Mouse (Mus musculus) heart, adult 11 months (tissue): ENCODE measurements around the gene Scd1.

Experiments used
- DNase-seq: peaks from one replicate; pipeline ENCODE4 v3.0.0; 2022

Gene Scd1

DNA sequence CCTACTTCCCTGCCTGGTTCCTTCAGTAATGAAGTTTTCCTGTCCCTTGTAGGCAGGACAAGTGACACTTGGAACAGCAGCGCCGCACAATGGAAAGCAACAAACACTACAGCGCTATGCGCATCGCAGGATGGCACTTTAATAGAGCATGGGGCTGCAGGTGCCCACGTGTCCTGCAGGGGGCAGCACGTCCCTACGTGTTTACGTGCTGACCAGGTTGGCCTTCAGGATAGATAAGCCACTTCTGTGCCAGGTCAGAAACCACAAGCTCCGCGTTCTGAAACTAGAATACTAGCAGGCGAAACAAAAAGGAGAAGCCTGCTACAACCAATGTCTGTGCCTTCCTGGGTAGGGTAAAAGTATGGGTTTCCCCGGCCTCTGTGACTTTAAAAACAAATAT is 44.1 kb downstream of the Scd1 start:
- peak; percentile 93 for DNase-seq

DNA sequence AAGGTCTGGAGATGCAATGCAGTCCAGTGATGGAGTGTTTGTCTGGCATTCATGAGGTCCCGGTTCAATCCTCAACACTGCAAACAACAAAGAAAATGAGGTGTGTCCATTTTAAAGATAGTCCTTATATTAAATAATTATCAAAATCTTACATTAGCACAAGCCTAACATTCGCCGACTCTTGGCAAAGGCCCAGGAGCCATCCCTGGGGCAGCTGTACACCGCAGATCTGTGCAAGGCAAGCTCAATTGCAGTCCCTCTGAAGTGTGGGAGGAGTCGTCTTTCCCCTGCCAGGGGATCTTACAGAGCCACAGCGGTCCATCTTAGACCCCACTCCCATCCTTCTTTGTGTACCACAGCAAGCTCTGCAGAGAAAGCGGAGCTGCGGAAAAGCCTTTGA is 49.0 kb downstream of the Scd1 start:
- no peak for DNase-seq

DNA sequence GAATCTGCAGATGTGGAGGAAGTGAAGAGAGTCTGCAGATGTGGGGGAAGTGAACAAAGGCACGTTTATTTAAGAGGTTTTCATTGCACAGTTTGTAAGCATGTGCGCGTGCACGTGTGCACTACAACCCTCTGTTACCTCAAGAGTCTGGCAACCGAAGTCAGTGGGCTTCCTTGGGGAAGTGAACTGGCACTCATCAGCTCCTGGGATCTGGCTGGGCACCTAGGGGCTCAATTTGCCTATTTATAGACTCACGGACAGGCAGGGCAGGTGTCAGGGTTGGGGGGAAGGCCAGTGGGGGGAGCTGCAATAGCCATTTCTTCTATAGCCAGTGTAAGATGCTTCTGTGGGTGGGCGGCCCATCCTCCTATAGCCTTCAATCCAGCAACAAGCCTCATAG is 55.9 kb downstream of the Scd1 start:
- no peak for DNase-seq

DNA sequence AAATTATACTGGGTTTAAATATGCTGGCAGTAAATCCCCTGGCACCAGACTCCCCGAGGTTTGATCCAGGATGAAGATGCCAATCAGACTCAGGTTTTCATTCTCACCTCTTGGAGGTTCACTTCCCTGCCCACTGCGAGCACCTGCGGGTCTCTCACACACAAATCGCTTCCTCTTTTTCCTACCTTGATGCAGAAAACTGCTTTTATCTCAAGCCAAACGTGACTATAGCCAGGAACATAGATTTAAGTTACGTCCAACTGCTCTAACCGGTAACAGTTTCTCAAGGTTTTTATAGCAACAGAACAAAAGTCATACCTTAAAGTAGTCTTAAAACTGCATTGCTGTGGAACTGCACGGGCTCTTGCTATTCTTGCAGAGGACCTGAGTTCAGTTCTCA is 58.0 kb downstream of the Scd1 start:
- DNase-seq = no peak
